Mouse (Mus musculus) splenic B cell, adult 2 months (primary cell): Measurements from ENCODE around the gene H2-T22.
"Not testable (repeated sequence)": the region's sequence is repeated elsewhere in the genome, so short reads cannot be mapped to it uniquely, and the experiment has no call there.

Source experiments
- DNase-seq: peaks from one replicate; pipeline ENCODE4 v3.0.0-alpha.2; 2011; ENCODE audit warnings: low read depth, low spot score
- H3K27me3 ChIP-seq: 2 replicates; pipeline ENCODE4 v1.6.1; 2012; ENCODE audit warnings: mild to moderate bottlenecking, low read length, moderate library complexity, mixed read lengths; ENCODE audit not compliant: control insufficient read depth, poor library complexity, insufficient read depth, severe bottlenecking
- H3K36me3 ChIP-seq: 2 replicates; pipeline ENCODE4 v1.6.1; 2012; ENCODE audit warnings: mild to moderate bottlenecking, low read length, moderate library complexity, mixed read lengths; ENCODE audit not compliant: control insufficient read depth, poor library complexity, insufficient read depth, severe bottlenecking

The H2-T22 gene

GRCm38 (mm10) chr17:36035010-36035638, 7.4 kb downstream of the H2-T22 start:
- not testable (repeated sequence) for H3K27me3 ChIP-seq, H3K36me3 ChIP-seq
- peak; percentile 76 for DNase-seq

- H3K27me3 ChIP-seq, DNase-seq, H3K36me3 ChIP-seq: not testable (repeated sequence)
Observed at GRCm38 (mm10) chr17:36034524-36034923, 8.0 kb downstream of the H2-T22 start.

GRCm38 (mm10) chr17:36032351-36032875, 10.1 kb downstream of the H2-T22 start, which contains the start of gene H2-T23:
H2-T23 (minus strand) TSS chr17:36032855.
- DNase-seq: peak; percentile 86
- H3K36me3 ChIP-seq, H3K27me3 ChIP-seq: not testable (repeated sequence)

GRCm38 (mm10) chr17:36031583-36032331, 10.8 kb downstream of the H2-T22 start:
- peak; percentile 67 for DNase-seq
- H3K27me3 ChIP-seq, H3K36me3 ChIP-seq: not testable (repeated sequence)

GRCm38 (mm10) chr17:36030703-36031582, 11.6 kb downstream of the H2-T22 start:
- H3K36me3 ChIP-seq, DNase-seq: not testable (repeated sequence)

GRCm38 (mm10) chr17:36030046-36030702, 12.4 kb downstream of the H2-T22 start:
- H3K36me3 ChIP-seq, DNase-seq, H3K27me3 ChIP-seq: not testable (repeated sequence)

More at GRCm38 (mm10) chr17:36030703-36031582, 11.6 kb downstream of the H2-T22 start:
- not testable (repeated sequence) for H3K27me3 ChIP-seq

- peaks cover 7% of the 10 kb centered on the region for H3K36me3 ChIP-seq
- no peaks in the 10 kb centered on the region for H3K27me3 ChIP-seq
- no peak for DNase-seq
Observed at GRCm38 (mm10) chr17:36028879-36029619, 13.5 kb downstream of the H2-T22 start.

GRCm38 (mm10) chr17:36027663-36028062, 14.9 kb downstream of the H2-T22 start:
- Histone ChIP-seq H3K36me3 (peaks cover 7% of the 10 kb centered on the region), H3K27me3 (no peaks in the 10 kb centered on the region)
- no peak for DNase-seq

GRCm38 (mm10) chr17:36025901-36026300, 16.6 kb downstream of the H2-T22 start:
- Histone ChIP-seq H3K27me3 (no peaks in the 10 kb centered on the region), H3K36me3 (peaks cover 7% of the 10 kb centered on the region)
- DNase-seq: no peak

- peaks cover 3% of the 10 kb centered on the region for H3K36me3 ChIP-seq
- DNase-seq: no peak
Observed at GRCm38 (mm10) chr17:36025197-36025596, 17.4 kb downstream of the H2-T22 start.

GRCm38 (mm10) chr17:36023710-36024654, 18.6 kb downstream of the H2-T22 start:
- peak; percentile 39 for DNase-seq
- no peaks in the 10 kb centered on the region for H3K36me3 ChIP-seq
- H3K27me3 ChIP-seq: no peaks in the 10 kb centered on the region

More at GRCm38 (mm10) chr17:36025197-36025596, 17.4 kb downstream of the H2-T22 start:
- H3K27me3 ChIP-seq: no peaks in the 10 kb centered on the region

- no peak for DNase-seq
- H3K27me3 ChIP-seq: no peaks in the 10 kb centered on the region
- no peaks in the 10 kb centered on the region for H3K36me3 ChIP-seq
Observed at GRCm38 (mm10) chr17:36022922-36023321, 19.6 kb downstream of the H2-T22 start.

GRCm38 (mm10) chr17:36022098-36022497, 20.4 kb downstream of the H2-T22 start:
- no peaks in the 10 kb centered on the region; the same call in 1 of the 2 replicates for H3K36me3 ChIP-seq
- H3K27me3 ChIP-seq: no peaks in the 10 kb centered on the region
- no peak for DNase-seq
